Mouse (Mus musculus): Measurements from ENCODE around the gene Susd6.
"Not testable (repeated sequence)": the region's sequence is repeated elsewhere in the genome, so short reads cannot be mapped to it uniquely, and the experiment has no call there.

Gene Susd6

GRCm38 (mm10) chr12:80813456-80813855 is 23.1 kb downstream of the Susd6 start:
- DNase-seq (ENCODE audit: low spot score) = no peak

GRCm38 (mm10) chr12:80813872-80814271 is 23.6 kb downstream of the Susd6 start:
- DNase-seq (ENCODE audit: low spot score) = no peak

- DNase-seq (ENCODE audit: low spot score) = no peak
Measured at GRCm38 (mm10) chr12:80814529-80814928, 24.2 kb downstream of the Susd6 start.

GRCm38 (mm10) chr12:80815298-80815697 is 25.0 kb downstream of the Susd6 start:
- DNase-seq (ENCODE audit: low spot score) = no peak

- DNase-seq (ENCODE audit: low spot score) = no peak
Measured at GRCm38 (mm10) chr12:80815893-80816292, 25.6 kb downstream of the Susd6 start.

GRCm38 (mm10) chr12:80816380-80817086 is 26.2 kb downstream of the Susd6 start:
- no peak for DNase-seq (ENCODE audit: low spot score)

GRCm38 (mm10) chr12:80817697-80818235 is 27.5 kb downstream of the Susd6 start:
- no peak for DNase-seq (ENCODE audit: low spot score)

GRCm38 (mm10) chr12:80819020-80819419 is 28.7 kb downstream of the Susd6 start:
- DNase-seq (ENCODE audit: low spot score) = not testable (repeated sequence)

GRCm38 (mm10) chr12:80821312-80822007 is 31.1 kb downstream of the Susd6 start:
- DNase-seq (ENCODE audit: low spot score) = no peak

- DNase-seq (ENCODE audit: low spot score) = no peak
Measured at GRCm38 (mm10) chr12:80822533-80822932, 32.2 kb downstream of the Susd6 start.

GRCm38 (mm10) chr12:80824202-80824601 is 33.9 kb downstream of the Susd6 start:
- no peak for DNase-seq (ENCODE audit: low spot score)

GRCm38 (mm10) chr12:80826423-80826822 is 36.1 kb downstream of the Susd6 start:
- no peak for DNase-seq (ENCODE audit: low spot score)

- DNase-seq (ENCODE audit: low spot score) = peak; percentile 85
Measured at GRCm38 (mm10) chr12:80827464-80828015, 37.2 kb downstream of the Susd6 start.

- DNase-seq (ENCODE audit: low spot score) = no peak
Measured at GRCm38 (mm10) chr12:80828020-80828419, 37.7 kb downstream of the Susd6 start.

- DNase-seq (ENCODE audit: low spot score) = no peak
Measured at GRCm38 (mm10) chr12:80828951-80829350, 38.6 kb downstream of the Susd6 start.

- DNase-seq (ENCODE audit: low spot score) = no peak
Measured at GRCm38 (mm10) chr12:80830211-80830610, 39.9 kb downstream of the Susd6 start.

- DNase-seq (ENCODE audit: low spot score) = no peak
Measured at GRCm38 (mm10) chr12:80830820-80831219, 40.5 kb downstream of the Susd6 start.

GRCm38 (mm10) chr12:80832313-80832712 is 42.0 kb downstream of the Susd6 start:
- DNase-seq (ENCODE audit: low spot score) = no peak

GRCm38 (mm10) chr12:80833541-80833940 is 43.2 kb downstream of the Susd6 start:
- DNase-seq (ENCODE audit: low spot score) = no peak

- DNase-seq (ENCODE audit: low spot score) = no peak
Measured at GRCm38 (mm10) chr12:80834156-80834900, 44.0 kb downstream of the Susd6 start.

GRCm38 (mm10) chr12:80834901-80835570 is 44.7 kb downstream of the Susd6 start:
- no peak for DNase-seq (ENCODE audit: low spot score)

- DNase-seq (ENCODE audit: low spot score) = no peak
Measured at GRCm38 (mm10) chr12:80837614-80838013, 47.3 kb downstream of the Susd6 start.

All from yolk sac, embryonic 10.5 days (tissue).